ENCODE assay signal across 15 mouse cellular contexts in genomic region chr4:137287206-137287605, GRCm38 (mm10). TPM values are rescaled to one million over a fixed set of nuclear protein-coding genes. Genes with fewer than 3 reads are reported as not detected.
A peak's percentile ranks its signal among the peaks of the same experiment; 100 is the strongest.
DNase-seq lines count a peak whose midpoint lies in the region; ATAC-seq lines count a peak whose summit lies in the region.
"Had no signal": no experiment of that assay in that cellular context is flagged by ENCODE, and none has a peak within 500 bp of the region (broad histone marks: within the 10 kb centered on the region; RNA-seq: fewer than 3 reads in every experiment).

No protein-coding gene starts in this region.

- no peak for DNase-seq in limb, embryonic 10.5 days (ENCODE audit: low spot score)
- DNase-seq in NIH3T3 (ENCODE audit: low read depth) = peak; percentile 44
- peak; percentile 78 for DNase-seq in adrenal gland, postnatal 14 days
- peak; percentile 64 for DNase-seq in skeletal muscle tissue, adult 2 months (ENCODE audit: low read depth, low spot score)
- DNase-seq in thymus, postnatal 0 days (ENCODE audit: low spot score) = no peak
- DNase-seq in c-Kit-positive CD71-positive TER-119-positive erythroid progenitor cells, embryonic 14.5 days (ENCODE audit: low spot score) = no peak
- DNase-seq: cerebellum, adult 9-11 months had no signal

- peaks cover 33% of the 10 kb centered on the region for H3K4me1 ChIP-seq in limb, embryonic 15.5 days
- peaks cover 19% of the 10 kb centered on the region for H3K4me1 ChIP-seq in limb, embryonic 10.5 days

- H3K4me2 ChIP-seq in limb, embryonic 15.5 days = no peak overlapping the region
- H3K4me2 ChIP-seq: embryonic facial prominence, embryonic 13.5 days; heart, embryonic 13.5 days; intestine, embryonic 15.5 days; midbrain, embryonic 15.5 days; neural tube, embryonic 12.5 days had no signal

- WGBS in limb, embryonic 15.5 days = 65% methylated on average over 13 of the region's 13 CpGs
- WGBS in limb, embryonic 10.5 days = 83% methylated on average over 13 of the region's 13 CpGs

- peaks cover 27% of the 10 kb centered on the region for H3K27me3 ChIP-seq in limb, embryonic 15.5 days
- H3K27me3 ChIP-seq in limb, embryonic 10.5 days (ENCODE audit: low read depth, poor library complexity, severe bottlenecking) = peaks cover 48% of the 10 kb centered on the region

- no peak for ATAC-seq in limb, embryonic 15.5 days (ENCODE audit: insufficient number of reproducible peaks, low FRiP score, low TSS enrichment, low read depth)
- ATAC-seq: intestine, embryonic 15.5 days; midbrain, embryonic 15.5 days had no signal

- no peak overlapping the region for H3K9ac ChIP-seq in limb, embryonic 15.5 days
- H3K9ac ChIP-seq: embryonic facial prominence, embryonic 13.5 days; heart, embryonic 13.5 days; intestine, embryonic 15.5 days; midbrain, embryonic 15.5 days; neural tube, embryonic 12.5 days had no signal

- H3K4me3 ChIP-seq in limb, embryonic 15.5 days = no peak overlapping the region
- H3K4me3 ChIP-seq in limb, embryonic 10.5 days = no peak overlapping the region
- H3K4me3 ChIP-seq: embryonic facial prominence, embryonic 13.5 days; forebrain, embryonic 10.5 days; heart, embryonic 13.5 days; intestine, embryonic 15.5 days; midbrain, embryonic 15.5 days; neural tube, embryonic 12.5 days had no signal

- peak overlapping the region; percentile 27; the same call in 1 of the 2 replicates for H3K27ac ChIP-seq in limb, embryonic 15.5 days
- H3K27ac ChIP-seq in limb, embryonic 10.5 days = no peak overlapping the region
- H3K27ac ChIP-seq: embryonic facial prominence, embryonic 13.5 days; forebrain, embryonic 10.5 days; heart, embryonic 13.5 days; intestine, embryonic 15.5 days; macrophage; midbrain, embryonic 15.5 days; neural tube, embryonic 12.5 days had no signal

- H3K36me3 ChIP-seq in limb, embryonic 15.5 days = 0 out of 2 replicates have a peak, but pooled peaks cover 4% of the 10 kb centered on the region
- H3K36me3 ChIP-seq in limb, embryonic 10.5 days = no peaks in the 10 kb centered on the region
- H3K36me3 ChIP-seq: embryonic facial prominence, embryonic 13.5 days; forebrain, embryonic 10.5 days; heart, embryonic 13.5 days; intestine, embryonic 15.5 days; midbrain, embryonic 15.5 days had no signal

- no peaks in the 10 kb centered on the region for H3K9me3 ChIP-seq in limb, embryonic 15.5 days
- no peaks in the 10 kb centered on the region for H3K9me3 ChIP-seq in limb, embryonic 10.5 days (replicated peaks)
- H3K9me3 ChIP-seq: embryonic facial prominence, embryonic 13.5 days; forebrain, embryonic 10.5 days; heart, embryonic 13.5 days; intestine, embryonic 15.5 days; midbrain, embryonic 15.5 days; neural tube, embryonic 12.5 days had no signal

RNA-seq across cellular contexts. Expression of gene Wnt4, which starts 9.9 kb away (rescaled TPM):
- 10.0 and 13.2 TPM in 2 replicates for polyA plus RNA-seq in limb, embryonic 15.5 days (2015; fragmentation: Nextera tagmentation; extraction: Ambion mirVana)
- polyA plus RNA-seq in limb, embryonic 10.5 days (2016; fragmentation: Nextera tagmentation; extraction: Ambion mirVana) = 1.3 and 1.4 TPM in 2 replicates
- 46.2 and 51.3 TPM in 2 replicates for total RNA-seq in adrenal gland, postnatal 14 days (2021)
- polyA plus RNA-seq in thymus, postnatal 0 days (2015; fragmentation: Nextera tagmentation; extraction: Ambion mirVana) = 8.5 and 11.7 TPM in 2 replicates
- polyA plus RNA-seq: macrophage had no signal

Comparison
In these comparisons a context has a peak if more than half of its experiments do, and no peak if none do; other contexts are left out.
1. DNase-seq: peak in NIH3T3 (single experiment), adrenal gland, postnatal 14 days (single experiment) and skeletal muscle tissue, adult 2 months (single experiment); none in limb, embryonic 10.5 days (single experiment), thymus, postnatal 0 days (single experiment) and c-Kit-positive CD71-positive TER-119-positive erythroid progenitor cells, embryonic 14.5 days (single experiment).